Mouse (Mus musculus) embryonic fibroblast, embryonic 13.5 days (primary cell): ENCODE measurements around the gene Smpd3.

Experiments
- CTCF ChIP-seq: IDR thresholded peaks from 2 replicates; pipeline ENCODE4 v1.5.1; 2011; ENCODE audit warnings: mild to moderate bottlenecking, control low read depth, low read length, moderate library complexity, borderline replicate concordance; ENCODE audit not compliant: insufficient read depth
- POLR2A ChIP-seq: IDR thresholded peaks from 2 replicates; pipeline ENCODE4 v1.6.1; 2011; ENCODE audit warnings: low read depth, mild to moderate bottlenecking, control low read depth, low read length, moderate library complexity

DNA sequence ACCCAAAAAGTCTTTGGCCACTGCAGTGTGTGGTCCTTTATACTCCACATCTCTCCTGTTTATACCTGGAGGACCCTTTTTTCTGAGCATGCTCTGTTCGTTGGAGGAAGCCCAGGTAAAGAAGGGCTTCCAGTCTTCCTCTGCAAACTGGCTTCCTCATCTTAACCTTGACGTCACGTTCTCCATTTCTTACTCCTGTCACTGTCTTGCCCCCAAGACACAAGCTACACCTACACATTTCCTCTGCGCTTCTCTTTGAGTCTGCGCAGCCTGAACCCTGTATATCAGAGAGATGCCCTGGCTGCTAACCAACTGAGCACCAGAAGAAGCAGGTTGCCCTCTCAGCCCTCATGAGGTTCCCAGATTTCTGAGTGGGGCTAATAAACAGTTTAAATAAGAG, 41.6 kb upstream of the Smpd3 start:
- TF ChIP-seq POLR2A, result no peak
- no peak for TF ChIP-seq CTCF
